ENCODE assay signal across 8 mouse cellular contexts in genomic region chr15:96507097-96507840, GRCm38 (mm10). TPM values are rescaled to one million over a fixed set of nuclear protein-coding genes. Genes with fewer than 3 reads are reported as not detected.
DNase-seq lines count a peak whose midpoint lies in the region; ATAC-seq and TF ChIP-seq lines count a peak whose summit lies in the region.
"Had no signal": no experiment of that assay in that cellular context is flagged by ENCODE, and none has a peak within 500 bp of the region (broad histone marks: within the 10 kb centered on the region; RNA-seq: fewer than 3 reads in every experiment).

No protein-coding gene starts in this region.

- H3K27me3 ChIP-seq in C2C12 (ENCODE audit: control insufficient read depth, insufficient read depth, insufficient read length) = no peaks in the 10 kb centered on the region
- H3K27me3 ChIP-seq in E14TG2a.4 (ENCODE audit: insufficient read depth, low read length) = peaks cover 11% of the 10 kb centered on the region
- H3K27me3 ChIP-seq in cerebellum, adult 2 months (ENCODE audit: control insufficient read depth, insufficient read depth, low read length) = no peaks in the 10 kb centered on the region
- H3K27me3 ChIP-seq in heart, embryonic 10.5 days (ENCODE audit: insufficient read depth, poor library complexity, severe bottlenecking) = no peaks in the 10 kb centered on the region
- no peaks in the 10 kb centered on the region for H3K27me3 ChIP-seq in lung, embryonic 16.5 days (ENCODE audit: control insufficient read depth, insufficient read depth, low read depth, low read length)

- peaks cover 40% of the 10 kb centered on the region for H3K9me3 ChIP-seq in E14TG2a.4 (ENCODE audit: low read length)
- peaks cover 17% of the 10 kb centered on the region for H3K9me3 ChIP-seq in heart, embryonic 10.5 days
- peaks cover 5% of the 10 kb centered on the region; the same call in 1 of the 2 replicates for H3K9me3 ChIP-seq in lung, embryonic 16.5 days (ENCODE audit: control insufficient read depth, low read length)

- peak; percentile 67 for TF ChIP-seq CTCF in C2C12 (IDR thresholded peaks at IDR 0.05; ENCODE audit: control insufficient read depth, insufficient read depth, insufficient read length)
- peak; percentile 86 for TF ChIP-seq CTCF in E14TG2a.4 (conservative IDR thresholded peaks at IDR 0.05; ENCODE audit: low read length)
- peak; percentile 62 for TF ChIP-seq CTCF in cerebellum, adult 2 months (IDR thresholded peaks at IDR 0.05; ENCODE audit: borderline replicate concordance, insufficient read depth, low read depth, low read length)

- H3K79me2 ChIP-seq in C2C12 (ENCODE audit: control insufficient read depth, insufficient read depth) = no peaks in the 10 kb centered on the region

- peak overlapping the region; percentile 42; the same call in 1 of the 2 replicates for H3K9ac ChIP-seq in lung, embryonic 16.5 days (ENCODE audit: low read length)
- H3K9ac ChIP-seq: midbrain, embryonic 12.5 days had no signal

- H3K27ac ChIP-seq in cerebellum, adult 2 months (ENCODE audit: insufficient read depth, low read length) = no peak overlapping the region
- H3K27ac ChIP-seq in heart, embryonic 10.5 days = no peak overlapping the region
- no peak overlapping the region for H3K27ac ChIP-seq in lung, embryonic 16.5 days (ENCODE audit: low read length)
- H3K27ac ChIP-seq: midbrain, embryonic 12.5 days had no signal

- H3ac ChIP-seq in C2C12 (ENCODE audit: control insufficient read depth, insufficient read length, low read depth) = peak overlapping the region; percentile 22

- H3K4me3 ChIP-seq in C2C12 (ENCODE audit: insufficient read depth, poor library complexity, severe bottlenecking) (peak overlapping the region; percentile 16), E14TG2a.4 (replicated peaks; ENCODE audit: low read length) (0 out of 2 replicates have a peak overlapping the region, but pooled peaks have one; percentile 11)
- no peak overlapping the region for H3K4me3 ChIP-seq in cerebellum, adult 2 months (replicated peaks; ENCODE audit: insufficient read depth, low read depth, low read length)
- peak overlapping the region; percentile 31 for H3K4me3 ChIP-seq in heart, embryonic 10.5 days
- peak overlapping the region; percentile 38 for H3K4me3 ChIP-seq in lung, embryonic 16.5 days (ENCODE audit: low read length)
- H3K4me3 ChIP-seq: midbrain, embryonic 12.5 days had no signal

- 37% methylated on average over 18 of the region's 18 CpGs for WGBS in cerebellum, adult 2 months
- 40% methylated on average over 18 of the region's 18 CpGs for WGBS in heart, embryonic 10.5 days
- WGBS in lung, embryonic 16.5 days = 23% methylated on average over 18 of the region's 18 CpGs

- no peaks in the 10 kb centered on the region for H3K79me3 ChIP-seq in C2C12 (ENCODE audit: low read depth)

- no peaks in the 10 kb centered on the region for H3K4me1 ChIP-seq in E14TG2a.4 (replicated peaks; ENCODE audit: low read depth, low read length)
- H3K4me1 ChIP-seq in cerebellum, adult 2 months (ENCODE audit: control insufficient read depth, insufficient read depth, low read length) = no peaks in the 10 kb centered on the region
- H3K4me1 ChIP-seq in heart, embryonic 10.5 days = no peaks in the 10 kb centered on the region
- H3K4me1 ChIP-seq in lung, embryonic 16.5 days (replicated peaks; ENCODE audit: control insufficient read depth, insufficient read depth, low read length) = 0 out of 2 replicates have a peak, but pooled peaks cover 3% of the 10 kb centered on the region
- H3K4me1 ChIP-seq: midbrain, embryonic 12.5 days had no signal

- no peak for TF ChIP-seq POLR2A in cerebellum, adult 2 months (IDR thresholded peaks at IDR 0.05; ENCODE audit: borderline replicate concordance, insufficient read depth, low read length)

- H3K4me2 ChIP-seq in lung, embryonic 16.5 days (ENCODE audit: low read depth, low read length) = peak overlapping the region; percentile 58
- H3K4me2 ChIP-seq: midbrain, embryonic 12.5 days had no signal

- DNase-seq in cerebellum, adult 2 months = peak; percentile 23 to 29
- DNase-seq in heart, embryonic 10.5 days (ENCODE audit: low spot score) = no peak
- DNase-seq in kidney, postnatal 36 days = peak; percentile 24 to 69
- DNase-seq in right cerebral cortex, postnatal 10 days (ENCODE audit: low spot score in 2 of 2) = peak; percentile 62 to 75

- H3K36me3 ChIP-seq in C2C12 (ENCODE audit: control insufficient read depth, insufficient read depth) = no peaks in the 10 kb centered on the region
- H3K36me3 ChIP-seq in E14TG2a.4 (ENCODE audit: insufficient read depth, low read length) = no peaks in the 10 kb centered on the region
- no peaks in the 10 kb centered on the region for H3K36me3 ChIP-seq in heart, embryonic 10.5 days
- H3K36me3 ChIP-seq in lung, embryonic 16.5 days (ENCODE audit: control insufficient read depth, insufficient read depth, low read length) = no peaks in the 10 kb centered on the region
- H3K36me3 ChIP-seq: midbrain, embryonic 12.5 days had no signal

- ATAC-seq in lung, embryonic 16.5 days (ENCODE audit: low read depth) = 0 out of 2 replicates have a peak, but pooled peaks have one; percentile 34

TF ChIP-seq in C2C12, 6 proteins besides CTCF, POLR2A, EP300 and RAD21:
- TF ChIP-seq FOSL1 (IDR thresholded peaks at IDR 0.05; ENCODE audit: insufficient read depth, low read length, poor library complexity, severe bottlenecking) (no peak), MYOG (IDR thresholded peaks at IDR 0.05; ENCODE audit: control insufficient read depth, extremely low read depth, insufficient read length) (no peak), MAX (IDR thresholded peaks at IDR 0.05) (no peak), MYOD1 (IDR thresholded peaks at IDR 0.05; ENCODE audit: control insufficient read depth, insufficient read length, low read depth) (no peak), CEBPB (IDR thresholded peaks at IDR 0.05; ENCODE audit: low read depth) (no peak), USF1 (IDR thresholded peaks at IDR 0.05; ENCODE audit: low read depth) (no peak)

RNA-seq across cellular contexts. Expression of gene Scaf11, which starts 46.6 kb away (rescaled TPM):
- polyA plus RNA-seq in C2C12 (2012; fragmentation: generic; extraction: Trizol) = 31.5 TPM
- 40.4 and 40.8 TPM in 2 replicates for polyA plus RNA-seq in cerebellum, adult 2 months (2012; rRNA removed)
- polyA plus RNA-seq in heart, embryonic 10.5 days (2016; fragmentation: Nextera tagmentation; extraction: Ambion mirVana) = 77.2 and 93.0 TPM in 2 replicates
- polyA plus RNA-seq in lung, embryonic 16.5 days (2015; fragmentation: Nextera tagmentation; extraction: Ambion mirVana) = 79.5 and 88.8 TPM in 2 replicates
